Mouse (Mus musculus): Measurements from ENCODE around the gene Ranbp2.
"Not testable (repeated sequence)": the region's sequence is repeated elsewhere in the genome, so short reads cannot be mapped to it uniquely, and the experiment has no call there.

DNA sequence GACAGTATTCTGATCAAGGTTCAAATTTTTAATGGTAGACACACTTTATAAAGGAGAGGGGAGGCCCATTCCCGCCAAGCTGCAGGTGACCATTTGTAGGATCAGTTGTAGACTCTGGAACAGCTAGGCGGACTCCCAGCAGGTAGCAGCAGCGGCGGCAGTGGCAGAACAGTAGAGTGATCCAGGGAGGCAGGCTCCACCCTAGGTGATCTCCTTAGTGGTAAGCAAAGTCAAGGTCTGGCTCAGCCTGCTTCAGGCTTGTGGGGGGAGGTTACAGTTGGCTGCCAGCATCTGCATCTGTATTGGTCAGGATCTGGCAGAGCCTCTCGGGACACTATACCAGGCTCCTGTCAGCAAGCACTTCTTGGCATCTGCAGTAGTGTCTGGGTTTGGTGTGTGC lies 89.6 kb downstream of the Ranbp2 start:
- not testable (repeated sequence) for TF ChIP-seq POLR2A (IDR thresholded peaks at IDR 0.05; ENCODE audit: control insufficient read depth, low read depth, low read length); CTCF (IDR thresholded peaks at IDR 0.05; ENCODE audit: control insufficient read depth, insufficient read depth, insufficient replicate concordance, low read depth, low read length)
